Mouse (Mus musculus) intestine, embryonic 15.5 days (tissue): Measurements from ENCODE around the gene Fkbp15. TPM values are rescaled to one million over a fixed set of nuclear protein-coding genes. Genes with fewer than 3 reads are reported as not detected.

Experiments
- ATAC-seq: fragments of 200-750 bp; cut with Nextera tagmentation; 2 replicates; pipeline ENCODE4 v1.8.0; 2017; ENCODE audit warnings: moderate TSS enrichment, moderate library complexity
- H3K27ac ChIP-seq: fragments of 300-500 bp; sonication (generic); 2 replicates; pipeline ENCODE4 v1.5.1; 2015; ENCODE audit warnings: mild to moderate bottlenecking, inconsistent platforms
- H3K27me3 ChIP-seq: fragments of 300-500 bp; sonication (generic); replicated peaks from 2 replicates; pipeline ENCODE4 v1.6.1; 2015; ENCODE audit warnings: inconsistent platforms
- H3K36me3 ChIP-seq: fragments of 300-500 bp; sonication (generic); 2 replicates; pipeline ENCODE4 v1.6.1; 2015; ENCODE audit warnings: inconsistent platforms
- H3K4me1 ChIP-seq: fragments of 300-500 bp; sonication (generic); replicated peaks from 2 replicates; pipeline ENCODE4 v1.6.1; 2015; ENCODE audit warnings: inconsistent platforms
- H3K4me2 ChIP-seq: fragments of 300-500 bp; sonication (generic); replicated peaks from 2 replicates; pipeline ENCODE4 v1.6.1; 2015; ENCODE audit warnings: mild to moderate bottlenecking, inconsistent platforms
- H3K4me3 ChIP-seq: fragments of 300-500 bp; sonication (generic); replicated peaks from 2 replicates; pipeline ENCODE4 v1.5.1; 2015; ENCODE audit warnings: inconsistent platforms
- H3K9ac ChIP-seq: fragments of 300-500 bp; sonication (generic); 2 replicates; pipeline ENCODE4 v1.6.1; 2015; ENCODE audit warnings: inconsistent platforms
- H3K9me3 ChIP-seq: fragments of 300-500 bp; sonication (generic); 2 replicates; pipeline ENCODE4 v1.6.1; 2016; ENCODE audit warnings: inconsistent platforms
- WGBS: fragments of 180-500 bp; shearing (Covaris S2); methylation state at CpG from one replicate; pipeline ENCODE4 v1.1.7; 2015; 5-methylcytosine and 5-hydroxymethylcytosine counted together
- polyA plus RNA-seq: library from polyadenylated mRNA; unstranded; fragments of >200 nt; fragmentation: Nextera tagmentation; extraction: Ambion mirVana; gene quantifications from 2 replicates; pipeline ENCODE4 v1.2.1, GENCODE M21; 2015

Gene Fkbp15
- polyA plus RNA-seq, 1 experiment from 2014 or later, result 23.7 TPM

DNA sequence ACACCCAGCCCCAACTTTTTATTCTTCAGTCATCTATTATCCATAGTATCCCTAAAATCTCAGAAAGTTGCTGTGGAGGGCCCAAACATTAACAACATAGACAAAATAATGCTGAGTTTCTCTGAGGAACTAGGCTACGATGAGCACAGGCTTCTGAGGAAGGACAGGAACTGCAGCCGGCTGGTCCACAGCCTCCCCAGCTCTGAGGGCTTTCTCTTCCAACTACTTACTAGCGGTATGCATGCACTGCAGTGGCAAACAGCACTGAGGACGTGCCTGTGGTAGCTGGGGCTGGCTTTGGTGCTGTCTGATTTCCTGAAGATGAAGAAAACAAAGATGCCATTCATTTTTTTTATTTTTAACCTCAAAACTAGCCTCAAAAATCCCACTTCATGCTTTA, 14.5 kb downstream of the Fkbp15 start:
- no peak for ATAC-seq
- H3K36me3 ChIP-seq, result peaks cover 15% of the 10 kb centered on the region

GRCm38 (mm10) chr4:62344000-62344399, 16.3 kb downstream of the Fkbp15 start:
- 94% methylated on average over 1 of the region's 1 CpGs for WGBS
- Histone ChIP-seq H3K4me2 (no peak overlapping the region), H3K27me3 (no peaks in the 10 kb centered on the region), H3K36me3 (peaks cover 17% of the 10 kb centered on the region), H3K9ac (no peak overlapping the region), H3K9me3 (no peaks in the 10 kb centered on the region), H3K4me3 (no peak overlapping the region), H3K27ac (no peak overlapping the region), H3K4me1 (peaks cover 3% of the 10 kb centered on the region)
- no peak for ATAC-seq

More for the DNA sequence above, 14.5 kb downstream of the Fkbp15 start:
- Histone ChIP-seq H3K27ac (no peak overlapping the region), H3K4me3 (no peak overlapping the region), H3K9ac (no peak overlapping the region), H3K27me3 (no peaks in the 10 kb centered on the region), H3K9me3 (no peaks in the 10 kb centered on the region), H3K4me1 (peaks cover 3% of the 10 kb centered on the region), H3K4me2 (no peak overlapping the region)
- 85% methylated on average over 4 of the region's 4 CpGs for WGBS

DNA sequence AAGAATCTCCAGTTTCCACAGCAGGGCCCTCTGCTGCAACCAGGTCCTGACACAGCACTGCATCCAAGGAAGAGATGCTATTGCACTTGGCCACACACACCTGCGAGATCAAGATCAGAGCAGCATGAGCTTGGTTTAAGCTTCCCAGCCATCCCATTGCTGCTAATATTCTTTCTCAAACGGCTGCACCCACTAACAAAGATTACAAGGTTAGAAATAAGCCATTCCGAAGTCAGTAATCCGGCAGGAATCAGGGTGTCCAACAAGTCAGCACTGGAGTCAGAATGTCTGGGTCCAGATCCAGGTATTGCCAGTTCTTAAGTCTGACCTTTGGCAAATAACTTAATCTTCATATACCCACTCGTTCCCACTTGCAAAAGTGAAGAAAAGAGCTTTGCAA, 21.8 kb downstream of the Fkbp15 start:
- Histone ChIP-seq H3K27me3 (no peaks in the 10 kb centered on the region), H3K4me1 (no peaks in the 10 kb centered on the region), H3K27ac (no peak overlapping the region), H3K4me2 (no peak overlapping the region), H3K9me3 (no peaks in the 10 kb centered on the region), H3K9ac (no peak overlapping the region), H3K36me3 (peaks cover 13% of the 10 kb centered on the region; the same call in 1 of the 2 replicates), H3K4me3 (no peak overlapping the region)
- no peak for ATAC-seq
- 88% methylated on average over 5 of the region's 5 CpGs for WGBS

- Histone ChIP-seq H3K4me1 (no peaks in the 10 kb centered on the region), H3K9ac (no peak overlapping the region), H3K4me3 (no peak overlapping the region), H3K36me3 (peaks cover 8% of the 10 kb centered on the region), H3K27ac (no peak overlapping the region), H3K4me2 (no peak overlapping the region), H3K9me3 (no peaks in the 10 kb centered on the region), H3K27me3 (no peaks in the 10 kb centered on the region)
- WGBS, result 79% methylated on average over 5 of the region's 5 CpGs
- ATAC-seq, result no peak
These were observed 28.4 kb downstream of the Fkbp15 start for GRCm38 (mm10) chr4:62331977-62332376.

- no peak for ATAC-seq
- no peaks in the 10 kb centered on the region for H3K4me1 ChIP-seq
- WGBS, result 79% methylated on average over 6 of the region's 6 CpGs
- H3K27me3 ChIP-seq, result no peaks in the 10 kb centered on the region
- H3K9me3 ChIP-seq, result no peaks in the 10 kb centered on the region
- H3K4me2 ChIP-seq, result no peak overlapping the region
- H3K4me3 ChIP-seq, result no peak overlapping the region
- peaks cover 11% of the 10 kb centered on the region for H3K36me3 ChIP-seq
- no peak overlapping the region for H3K27ac ChIP-seq
- H3K9ac ChIP-seq, result no peak overlapping the region
These were observed 31.2 kb downstream of the Fkbp15 start for GRCm38 (mm10) chr4:62328941-62329660.

GRCm38 (mm10) chr4:62326111-62326510, 34.2 kb downstream of the Fkbp15 start:
- Histone ChIP-seq H3K4me3 (no peak overlapping the region), H3K27ac (no peak overlapping the region), H3K4me2 (no peak overlapping the region), H3K9me3 (no peaks in the 10 kb centered on the region), H3K27me3 (no peaks in the 10 kb centered on the region), H3K4me1 (no peaks in the 10 kb centered on the region), H3K9ac (no peak overlapping the region), H3K36me3 (peaks cover 29% of the 10 kb centered on the region)
- ATAC-seq, result no peak

DNA sequence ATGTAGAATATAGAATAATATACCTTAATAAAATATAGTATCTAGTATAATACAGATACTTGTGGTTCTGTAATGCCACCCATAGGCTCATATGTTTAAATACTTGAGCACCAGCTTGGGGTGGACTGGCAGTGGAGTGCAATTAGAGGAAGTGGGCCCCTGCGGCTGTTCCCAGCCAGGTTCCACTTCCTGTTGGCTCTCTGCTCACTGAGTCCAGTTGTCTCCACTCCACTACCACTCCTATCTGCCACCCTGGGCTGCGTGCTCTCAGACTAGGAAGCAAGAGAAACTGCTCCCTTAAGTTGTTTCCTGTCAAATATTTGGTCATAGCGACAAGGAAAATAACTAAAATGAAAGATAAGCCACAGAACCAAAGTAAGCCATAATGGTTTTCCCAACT, 37.7 kb downstream of the Fkbp15 start:
- H3K9me3 ChIP-seq, result no peaks in the 10 kb centered on the region
- ATAC-seq, result no peak
- H3K36me3 ChIP-seq, result peaks cover 33% of the 10 kb centered on the region

DNA sequence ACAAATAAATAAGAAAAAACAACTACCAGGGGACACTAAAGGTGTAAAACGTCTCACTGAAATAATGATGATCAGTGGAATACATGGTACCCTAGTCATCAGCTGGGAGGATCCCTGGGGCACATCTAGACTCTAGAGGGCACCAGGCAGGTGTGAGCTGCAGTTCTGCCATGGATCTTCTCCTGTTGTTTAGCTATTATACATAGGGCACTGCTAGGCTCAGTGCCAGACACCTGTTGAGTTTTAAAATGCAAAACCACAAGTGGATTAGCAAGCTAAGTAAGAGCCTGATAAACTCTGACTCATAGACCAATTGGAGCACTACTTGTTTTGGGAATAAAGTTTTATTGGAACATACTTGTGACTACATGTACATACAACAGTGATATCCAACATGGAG, 42.1 kb downstream of the Fkbp15 start:
- no peaks in the 10 kb centered on the region for H3K27me3 ChIP-seq
- no peak overlapping the region for H3K27ac ChIP-seq
- H3K9ac ChIP-seq, result no peak overlapping the region
- no peaks in the 10 kb centered on the region for H3K4me1 ChIP-seq
- H3K4me3 ChIP-seq, result no peak overlapping the region
- H3K4me2 ChIP-seq, result no peak overlapping the region
- ATAC-seq, result no peak
- peaks cover 37% of the 10 kb centered on the region; the same call in 1 of the 2 replicates for H3K36me3 ChIP-seq
- WGBS, result 74% methylated on average over 1 of the region's 1 CpGs
- H3K9me3 ChIP-seq, result no peaks in the 10 kb centered on the region

More for the DNA sequence above, 37.7 kb downstream of the Fkbp15 start:
- Histone ChIP-seq H3K27ac (no peak overlapping the region), H3K4me2 (no peak overlapping the region), H3K9ac (no peak overlapping the region), H3K4me1 (no peaks in the 10 kb centered on the region), H3K27me3 (no peaks in the 10 kb centered on the region), H3K4me3 (no peak overlapping the region)
- WGBS, result 80% methylated on average over 3 of the region's 3 CpGs

- H3K9me3 ChIP-seq, result no peaks in the 10 kb centered on the region
- no peak for ATAC-seq
- no peak overlapping the region for H3K4me3 ChIP-seq
- no peaks in the 10 kb centered on the region for H3K4me1 ChIP-seq
- no peak overlapping the region for H3K9ac ChIP-seq
- H3K27ac ChIP-seq, result no peak overlapping the region
- H3K27me3 ChIP-seq, result no peaks in the 10 kb centered on the region
- peaks cover 28% of the 10 kb centered on the region; the same call in 1 of the 2 replicates for H3K36me3 ChIP-seq
- H3K4me2 ChIP-seq, result no peak overlapping the region
- WGBS, result 75% methylated on average over 2 of the region's 2 CpGs
These were observed 43.9 kb downstream of the Fkbp15 start for GRCm38 (mm10) chr4:62316456-62316855.

- no peaks in the 10 kb centered on the region for H3K27me3 ChIP-seq
- H3K4me1 ChIP-seq, result no peaks in the 10 kb centered on the region
- no peaks in the 10 kb centered on the region for H3K9me3 ChIP-seq
- no peak overlapping the region for H3K9ac ChIP-seq
- no peak overlapping the region for H3K27ac ChIP-seq
- 88% methylated on average over 3 of the region's 3 CpGs for WGBS
- ATAC-seq, result no peak
- H3K36me3 ChIP-seq, result peaks cover 19% of the 10 kb centered on the region; the same call in 1 of the 2 replicates
- no peak overlapping the region for H3K4me2 ChIP-seq
- H3K4me3 ChIP-seq, result no peak overlapping the region
These were observed 45.8 kb downstream of the Fkbp15 start for GRCm38 (mm10) chr4:62314516-62314915.

DNA sequence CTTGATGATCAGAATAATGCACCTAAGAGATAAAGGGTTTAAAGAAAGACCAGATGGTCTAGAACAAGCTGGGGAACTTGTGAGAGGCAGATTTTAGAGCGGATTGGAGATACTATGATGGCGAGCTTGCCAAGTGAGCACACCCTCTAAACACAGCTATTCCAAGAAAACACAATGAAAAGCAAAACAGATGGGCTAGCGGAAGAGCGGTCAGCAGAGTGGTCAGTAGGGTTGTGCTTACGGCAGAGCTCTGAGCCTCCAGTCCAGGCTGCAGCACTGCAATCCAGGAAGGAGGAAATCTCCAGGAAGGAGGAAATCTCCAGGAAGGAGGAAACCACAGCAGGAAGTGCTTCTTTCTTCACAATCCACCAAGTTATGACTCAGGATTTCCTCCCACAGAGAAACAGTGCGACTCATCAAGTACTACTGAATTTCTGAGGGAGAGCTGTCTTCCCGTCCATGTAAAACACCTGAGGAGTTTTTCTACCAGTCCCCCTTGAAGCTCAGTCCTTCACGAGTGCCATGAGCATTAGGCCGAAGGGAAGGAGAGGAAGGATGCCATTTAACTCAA, 46.6 kb downstream of the Fkbp15 start:
- ATAC-seq, result no peak
- 94% methylated on average over 9 of the region's 9 CpGs for WGBS
- no peaks in the 10 kb centered on the region for H3K27me3 ChIP-seq
- H3K4me3 ChIP-seq, result no peak overlapping the region
- H3K27ac ChIP-seq, result no peak overlapping the region
- no peak overlapping the region for H3K4me2 ChIP-seq
- peaks cover 14% of the 10 kb centered on the region; the same call in 1 of the 2 replicates for H3K36me3 ChIP-seq
- H3K9me3 ChIP-seq, result no peaks in the 10 kb centered on the region
- no peak overlapping the region for H3K9ac ChIP-seq
- no peaks in the 10 kb centered on the region for H3K4me1 ChIP-seq

DNA sequence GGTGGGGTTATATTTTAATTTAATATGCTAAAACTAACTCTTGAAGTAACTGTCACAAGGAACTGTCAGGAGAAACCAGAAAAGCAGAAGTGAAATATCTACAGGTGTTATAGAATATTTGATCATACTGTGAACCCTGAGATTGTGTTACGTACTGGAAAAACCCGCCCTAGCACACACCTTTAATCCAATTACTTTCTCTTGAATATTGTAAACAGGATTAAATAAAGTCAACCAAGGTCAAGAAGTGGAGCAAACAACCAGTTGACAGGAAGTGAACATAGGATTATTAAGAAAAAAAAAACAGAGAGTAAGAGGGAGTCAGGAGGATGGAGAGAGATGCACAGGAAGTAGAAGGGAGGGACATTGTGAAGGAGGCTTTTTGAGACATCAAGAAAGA, 47.5 kb downstream of the Fkbp15 start:
- 95% methylated on average over 2 of the region's 2 CpGs for WGBS
- no peak overlapping the region for H3K4me3 ChIP-seq
- no peaks in the 10 kb centered on the region for H3K27me3 ChIP-seq
- peaks cover 14% of the 10 kb centered on the region; the same call in 1 of the 2 replicates for H3K36me3 ChIP-seq
- no peaks in the 10 kb centered on the region for H3K9me3 ChIP-seq
- no peak overlapping the region for H3K9ac ChIP-seq
- no peak overlapping the region for H3K27ac ChIP-seq
- no peak for ATAC-seq
- H3K4me2 ChIP-seq, result no peak overlapping the region
- no peaks in the 10 kb centered on the region for H3K4me1 ChIP-seq

- H3K27me3 ChIP-seq, result no peaks in the 10 kb centered on the region
- H3K9me3 ChIP-seq, result no peaks in the 10 kb centered on the region
- H3K36me3 ChIP-seq, result 0 out of 2 replicates have a peak, but pooled peaks cover 5% of the 10 kb centered on the region
- H3K4me1 ChIP-seq, result no peaks in the 10 kb centered on the region
- H3K4me3 ChIP-seq, result no peak overlapping the region
- ATAC-seq, result no peak
- H3K4me2 ChIP-seq, result no peak overlapping the region
- no peak overlapping the region for H3K27ac ChIP-seq
- no peak overlapping the region for H3K9ac ChIP-seq
These were observed 51.9 kb downstream of the Fkbp15 start for GRCm38 (mm10) chr4:62308406-62308805.
